Mouse (Mus musculus) right cerebral cortex, postnatal 14 days (tissue): Measurements from ENCODE around the gene Nrg3.

Experiments used
- DNase-seq: peaks from one replicate; pipeline ENCODE4 v3.0.0; 2022

The Nrg3 gene

GRCm38 (mm10) chr14:38936483-38937054, 536.3 kb downstream of the Nrg3 start:
- DNase-seq = no peak

GRCm38 (mm10) chr14:38923652-38924051, 549.2 kb downstream of the Nrg3 start:
- no peak for DNase-seq

- DNase-seq = no peak
These were observed 552.1 kb downstream of the Nrg3 start for GRCm38 (mm10) chr14:38920800-38921199.

GRCm38 (mm10) chr14:38870591-38870990, 602.3 kb downstream of the Nrg3 start:
- no peak for DNase-seq

- DNase-seq = no peak
These were observed 625.3 kb downstream of the Nrg3 start for GRCm38 (mm10) chr14:38847566-38847965.

GRCm38 (mm10) chr14:38847091-38847490, 625.8 kb downstream of the Nrg3 start:
- DNase-seq = no peak

GRCm38 (mm10) chr14:38835006-38835405, 637.9 kb downstream of the Nrg3 start:
- DNase-seq = no peak

- DNase-seq = no peak
These were observed 648.0 kb downstream of the Nrg3 start for GRCm38 (mm10) chr14:38824891-38825290.

- no peak for DNase-seq
These were observed 675.9 kb downstream of the Nrg3 start for GRCm38 (mm10) chr14:38797027-38797426.

- no peak for DNase-seq
These were observed 697.4 kb downstream of the Nrg3 start for GRCm38 (mm10) chr14:38775291-38776116.

- no peak for DNase-seq
These were observed 698.1 kb downstream of the Nrg3 start for GRCm38 (mm10) chr14:38774811-38775210.

- DNase-seq = no peak
These were observed 742.4 kb downstream of the Nrg3 start for GRCm38 (mm10) chr14:38730465-38730864.

GRCm38 (mm10) chr14:38703894-38704293, 769.0 kb downstream of the Nrg3 start:
- no peak for DNase-seq

GRCm38 (mm10) chr14:38702596-38703393, 770.1 kb downstream of the Nrg3 start:
- no peak for DNase-seq

- no peak for DNase-seq
These were observed 771.5 kb downstream of the Nrg3 start for GRCm38 (mm10) chr14:38701413-38701812.

- DNase-seq = no peak
These were observed 771.9 kb downstream of the Nrg3 start for GRCm38 (mm10) chr14:38700972-38701371.

- DNase-seq = no peak
These were observed 812.9 kb downstream of the Nrg3 start for GRCm38 (mm10) chr14:38659973-38660372.

GRCm38 (mm10) chr14:38637070-38637469, 835.8 kb downstream of the Nrg3 start:
- no peak for DNase-seq

GRCm38 (mm10) chr14:38630114-38630513, 842.8 kb downstream of the Nrg3 start:
- DNase-seq = no peak

- no peak for DNase-seq
These were observed 843.2 kb downstream of the Nrg3 start for GRCm38 (mm10) chr14:38629671-38630070.

GRCm38 (mm10) chr14:38628862-38629619, 843.8 kb downstream of the Nrg3 start:
- no peak for DNase-seq

- no peak for DNase-seq
These were observed 855.9 kb downstream of the Nrg3 start for GRCm38 (mm10) chr14:38616969-38617368.

GRCm38 (mm10) chr14:38597735-38598134, 875.2 kb downstream of the Nrg3 start:
- no peak for DNase-seq
